Mouse (Mus musculus) hindlimb bud, embryonic 11.5 days (tissue): Measurements from ENCODE around the gene Lifr.

Source experiments
- DNase-seq: peaks from one replicate; pipeline ENCODE4 v3.0.0-alpha.2; 2012; ENCODE audit warnings: low read depth, low spot score; ENCODE audit errors: extremely low spot score

Gene Lifr

GRCm38 (mm10) chr15:7128627-7129126 lies 38.3 kb downstream of the Lifr start:
- DNase-seq = no peak

GRCm38 (mm10) chr15:7129127-7129943 lies 38.9 kb downstream of the Lifr start:
- no peak for DNase-seq

GRCm38 (mm10) chr15:7129944-7130287 lies 39.5 kb downstream of the Lifr start:
- no peak for DNase-seq

GRCm38 (mm10) chr15:7130691-7131225 lies 40.3 kb downstream of the Lifr start:
- DNase-seq = no peak

GRCm38 (mm10) chr15:7132741-7133140 lies 42.3 kb downstream of the Lifr start:
- DNase-seq = no peak

GRCm38 (mm10) chr15:7134454-7135052 lies 44.1 kb downstream of the Lifr start:
- no peak for DNase-seq

- DNase-seq = no peak
Observed at GRCm38 (mm10) chr15:7135982-7136562, 45.7 kb downstream of the Lifr start.

- DNase-seq = no peak
Observed at GRCm38 (mm10) chr15:7136912-7137311, 46.5 kb downstream of the Lifr start.

GRCm38 (mm10) chr15:7137607-7138006 lies 47.2 kb downstream of the Lifr start:
- DNase-seq = no peak

- DNase-seq = no peak
Observed at GRCm38 (mm10) chr15:7138471-7138870, 48.1 kb downstream of the Lifr start.

- DNase-seq = no peak
Observed at GRCm38 (mm10) chr15:7140322-7140721, 49.9 kb downstream of the Lifr start.

GRCm38 (mm10) chr15:7141246-7141645 lies 50.8 kb downstream of the Lifr start:
- DNase-seq = no peak

GRCm38 (mm10) chr15:7143689-7144170 lies 53.3 kb downstream of the Lifr start:
- no peak for DNase-seq

GRCm38 (mm10) chr15:7144542-7144941 lies 54.1 kb downstream of the Lifr start:
- DNase-seq = no peak

GRCm38 (mm10) chr15:7144942-7145341 lies 54.5 kb downstream of the Lifr start:
- no peak for DNase-seq

GRCm38 (mm10) chr15:7145555-7145954 lies 55.1 kb downstream of the Lifr start:
- DNase-seq = no peak

GRCm38 (mm10) chr15:7146529-7146928 lies 56.1 kb downstream of the Lifr start:
- DNase-seq = no peak

GRCm38 (mm10) chr15:7149796-7150195 lies 59.4 kb downstream of the Lifr start:
- DNase-seq = no peak

- DNase-seq = no peak
Observed at GRCm38 (mm10) chr15:7150591-7150990, 60.2 kb downstream of the Lifr start.

GRCm38 (mm10) chr15:7152116-7152760 lies 61.8 kb downstream of the Lifr start:
- no peak for DNase-seq
